Mouse (Mus musculus) layer of hippocampus, adult 8-10 months (tissue): ENCODE data around the gene Zfp524. TPM values are rescaled to one million over a fixed set of nuclear protein-coding genes. Genes with fewer than 3 reads are reported as not detected.
"Not testable (repeated sequence)": the region's sequence is repeated elsewhere in the genome, so short reads cannot be mapped to it uniquely, and the experiment has no call there.

ENCODE experiments used
- DNase-seq, 2 experiments: peaks; one replicate each; pipeline ENCODE4 v3.0.0; 2022; ENCODE audit warnings: low spot score in 2 of 2
- total RNA-seq, 4 experiments: library from RNA; stranded (reverse); gene quantifications; 2 replicates each; pipeline ENCODE4 v1.2.4; 2022

Zfp524 gene
- total RNA-seq: 1 to 10 TPM; 6.0 to 8.0 (median 6.9) TPM

GRCm38 (mm10) chr7:5014251-5015117 lies at the start of gene Zfp524, which contains the start of gene Fiz1:
Gene Zfp524 (plus strand): TSS chr7:5014415.
Gene Fiz1 (minus strand): TSS chr7:5014697.
- peak; percentile 95 to 97 for DNase-seq

GRCm38 (mm10) chr7:4964988-4965387 lies 49.2 kb upstream of the Zfp524 start:
- DNase-seq: no peak

GRCm38 (mm10) chr7:4971068-4971467 lies 43.1 kb upstream of the Zfp524 start, which contains the start of gene Sbk3:
Gene Sbk3 (minus strand): TSS chr7:4971168.
- no peak for DNase-seq

- no peak for DNase-seq
Observed at GRCm38 (mm10) chr7:4971710-4972109, 42.5 kb upstream of the Zfp524 start.

GRCm38 (mm10) chr7:4972321-4973047 lies 41.7 kb upstream of the Zfp524 start:
- no peak for DNase-seq

GRCm38 (mm10) chr7:4975455-4975854 lies 38.8 kb upstream of the Zfp524 start:
- DNase-seq: no peak

GRCm38 (mm10) chr7:4976832-4977231 lies 37.4 kb upstream of the Zfp524 start:
- DNase-seq: no peak

GRCm38 (mm10) chr7:4988250-4988649 lies 26.0 kb upstream of the Zfp524 start:
- DNase-seq: no peak

GRCm38 (mm10) chr7:4993347-4993998 lies 20.7 kb upstream of the Zfp524 start:
- DNase-seq: no peak

GRCm38 (mm10) chr7:4993999-4994788 lies 20.0 kb upstream of the Zfp524 start:
- DNase-seq: no peak

GRCm38 (mm10) chr7:4995268-4996002 lies 18.8 kb upstream of the Zfp524 start:
- no peak for DNase-seq

GRCm38 (mm10) chr7:4996003-4996895 lies 18.0 kb upstream of the Zfp524 start, which contains the start of gene Zfp579:
Gene Zfp579 (minus strand): TSS chr7:4996158.
- peak; percentile 84 to 95 for DNase-seq

- no peak for DNase-seq
Observed at GRCm38 (mm10) chr7:4996934-4997333, 17.3 kb upstream of the Zfp524 start.

GRCm38 (mm10) chr7:4999876-5000275 lies 14.3 kb upstream of the Zfp524 start:
- DNase-seq: no peak

- DNase-seq: not testable (repeated sequence)
Observed at GRCm38 (mm10) chr7:5002876-5003275, 11.3 kb upstream of the Zfp524 start.

GRCm38 (mm10) chr7:5008229-5008628 lies 6.0 kb upstream of the Zfp524 start:
- DNase-seq: no peak

GRCm38 (mm10) chr7:5012681-5013513 lies 1.3 kb upstream of the Zfp524 start:
- no peak for DNase-seq
